Mouse (Mus musculus) lung, embryonic 16.5 days (tissue): Measurements from ENCODE around the gene Ssh3. TPM values are rescaled to one million over a fixed set of nuclear protein-coding genes. Genes with fewer than 3 reads are reported as not detected.
A peak's percentile ranks its signal among the peaks of the same experiment; 100 is the strongest.

Experiments
- ATAC-seq: fragments of 200-750 bp; cut with Nextera tagmentation; 2 replicates; pipeline ENCODE4 v1.8.0; 2017; ENCODE audit warnings: low read depth, mild to moderate bottlenecking, moderate library complexity
- H3K27ac ChIP-seq: fragments of 300-500 bp; sonication (generic); 2 replicates; pipeline ENCODE4 v1.5.1; 2014; ENCODE audit warnings: mild to moderate bottlenecking, control low read depth, low read length
- H3K27me3 ChIP-seq: fragments of 300-500 bp; sonication (generic); 2 replicates; pipeline ENCODE4 v1.6.1; 2014; ENCODE audit warnings: low read depth, low read length, mixed read lengths; ENCODE audit not compliant: control insufficient read depth, insufficient read depth
- H3K36me3 ChIP-seq: fragments of 300-500 bp; sonication (generic); 2 replicates; pipeline ENCODE4 v1.6.1; 2014; ENCODE audit warnings: low read length; ENCODE audit not compliant: control insufficient read depth, insufficient read depth
- H3K4me1 ChIP-seq: fragments of 300-500 bp; sonication (generic); replicated peaks from 2 replicates; pipeline ENCODE4 v1.6.1; 2014; ENCODE audit warnings: low read length, mixed read lengths; ENCODE audit not compliant: control insufficient read depth, insufficient read depth
- H3K4me2 ChIP-seq: fragments of 300-500 bp; sonication (generic); 2 replicates; pipeline ENCODE4 v1.6.1; 2014; ENCODE audit warnings: low read depth, low read length, control low read depth
- H3K4me3 ChIP-seq: fragments of 300-500 bp; sonication (generic); 2 replicates; pipeline ENCODE4 v1.5.1; 2014; ENCODE audit warnings: mild to moderate bottlenecking, low read length, control low read depth
- H3K9ac ChIP-seq: fragments of 300-500 bp; sonication (generic); 2 replicates; pipeline ENCODE4 v1.6.1; 2014; ENCODE audit warnings: low read length, control low read depth
- H3K9me3 ChIP-seq: fragments of 300-500 bp; sonication (generic); 2 replicates; pipeline ENCODE4 v1.6.1; 2016; ENCODE audit warnings: low read length; ENCODE audit not compliant: control insufficient read depth
- WGBS: fragments of 180-500 bp; shearing (Covaris S2); extraction: QIAGEN DNeasy Blood & Tissue Kit; methylation state at CpG from one replicate; pipeline ENCODE4 v1.1.7; 2014; 5-methylcytosine and 5-hydroxymethylcytosine counted together
- polyA plus RNA-seq: library from polyadenylated mRNA; unstranded; fragments of >200 nt; fragmentation: Nextera tagmentation; extraction: Ambion mirVana; gene quantifications from 2 replicates; pipeline ENCODE4 v1.2.1, GENCODE M21; 2015

Gene Ssh3
- polyA plus RNA-seq, 1 experiment from 2014 or later = 21.5 TPM

DNA sequence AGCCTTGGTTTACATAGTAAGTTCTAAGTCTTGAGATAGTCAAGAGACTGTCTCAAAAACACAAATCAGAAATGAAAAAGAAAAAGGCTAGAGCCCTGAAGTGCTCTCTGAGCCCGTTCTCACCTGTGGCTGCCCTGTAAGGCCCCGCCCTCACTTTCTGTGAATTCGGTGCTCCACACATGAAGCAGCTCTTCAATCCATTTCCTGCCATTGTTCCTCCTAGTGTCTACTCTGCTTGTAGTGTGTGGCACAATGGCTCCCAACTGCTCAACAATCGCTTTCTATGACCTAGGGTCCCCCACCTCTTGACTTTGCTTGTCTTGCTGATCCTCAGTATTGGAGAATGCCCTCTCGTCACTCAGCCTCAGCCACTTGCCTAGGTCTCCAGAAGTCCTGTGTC lies 41.5 kb downstream of the Ssh3 start:
- no peak for ATAC-seq
- WGBS = 47% methylated on average over 5 of the region's 5 CpGs
- Histone ChIP-seq H3K27ac (0 out of 2 replicates have a peak overlapping the region, but pooled peaks have one; percentile 1), H3K36me3 (no peaks in the 10 kb centered on the region), H3K9me3 (no peaks in the 10 kb centered on the region), H3K4me1 (peaks cover 17% of the 10 kb centered on the region), H3K27me3 (no peaks in the 10 kb centered on the region; the same call in 1 of the 2 replicates), H3K9ac (peak overlapping the region; percentile 24; the same call in 1 of the 2 replicates), H3K4me2 (no peak overlapping the region), H3K4me3 (no peak overlapping the region)

DNA sequence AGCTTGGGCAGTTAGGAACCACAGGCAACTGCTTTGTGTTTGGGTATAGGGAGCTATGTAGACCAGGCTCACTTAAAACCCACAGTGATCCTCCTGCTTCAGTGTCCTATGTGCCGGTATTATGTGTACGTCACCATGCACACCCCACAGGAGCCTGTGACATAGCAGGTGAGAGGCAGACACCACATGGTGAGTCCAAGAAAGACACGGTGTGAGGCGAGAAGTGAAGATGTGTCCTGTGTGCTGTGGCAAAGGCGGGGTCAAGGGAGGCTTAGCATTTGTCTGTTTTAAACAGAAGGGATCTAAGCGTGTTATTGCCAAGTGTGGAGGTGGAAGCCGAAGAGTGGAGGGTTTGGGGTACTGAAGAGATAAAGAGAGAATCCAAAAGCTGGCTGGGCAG lies 42.2 kb downstream of the Ssh3 start:
- H3K27me3 ChIP-seq = no peaks in the 10 kb centered on the region; the same call in 1 of the 2 replicates
- no peak overlapping the region for H3K9ac ChIP-seq
- no peak overlapping the region for H3K4me3 ChIP-seq
- H3K36me3 ChIP-seq = no peaks in the 10 kb centered on the region
- no peak overlapping the region for H3K27ac ChIP-seq
- WGBS = 82% methylated on average over 7 of the region's 7 CpGs
- no peaks in the 10 kb centered on the region for H3K9me3 ChIP-seq
- no peak overlapping the region for H3K4me2 ChIP-seq
- no peak for ATAC-seq
- H3K4me1 ChIP-seq = peaks cover 14% of the 10 kb centered on the region

- Histone ChIP-seq H3K36me3 (no peaks in the 10 kb centered on the region), H3K9ac (no peak overlapping the region), H3K27me3 (no peaks in the 10 kb centered on the region; the same call in 1 of the 2 replicates), H3K4me3 (no peak overlapping the region), H3K27ac (no peak overlapping the region; the same call in 1 of the 2 replicates), H3K4me1 (peaks cover 22% of the 10 kb centered on the region), H3K4me2 (no peak overlapping the region), H3K9me3 (no peaks in the 10 kb centered on the region)
- WGBS = 54% methylated on average over 11 of the region's 11 CpGs
- ATAC-seq = peak; percentile 21; the same call in 1 of the 2 replicates
Observed at GRCm38 (mm10) chr19:4222165-4222564, 46.8 kb downstream of the Ssh3 start.

GRCm38 (mm10) chr19:4220957-4221743 lies 47.8 kb downstream of the Ssh3 start:
- WGBS = 32% methylated on average over 14 of the region's 14 CpGs
- H3K4me1 ChIP-seq = peaks cover 32% of the 10 kb centered on the region

DNA sequence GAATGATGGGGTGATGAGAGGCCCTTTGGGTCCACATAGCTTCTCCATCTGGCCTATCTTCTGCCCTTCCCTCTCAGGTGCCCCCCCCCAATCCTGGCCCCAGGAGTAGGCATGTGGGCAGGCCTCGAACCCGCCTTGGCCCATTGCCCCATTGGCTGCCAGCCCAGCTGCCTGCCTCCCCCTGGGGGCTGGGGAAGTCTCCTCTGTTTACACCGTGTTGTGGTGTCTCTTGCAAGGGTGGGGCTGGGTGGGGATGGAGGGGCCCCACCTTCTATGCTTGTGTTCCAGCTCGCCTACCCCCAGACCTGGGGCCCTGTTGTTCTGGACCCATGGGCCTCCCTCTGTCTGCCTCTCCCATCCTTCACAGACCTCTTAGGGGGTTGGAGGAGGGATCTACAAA lies 48.6 kb downstream of the Ssh3 start:
- H3K4me1 ChIP-seq = peaks cover 35% of the 10 kb centered on the region
- peak overlapping the region; percentile 87 for H3K27ac ChIP-seq
- peak overlapping the region; percentile 22; the same call in 1 of the 2 replicates for H3K4me2 ChIP-seq
- H3K9me3 ChIP-seq = no peaks in the 10 kb centered on the region
- no peaks in the 10 kb centered on the region for H3K36me3 ChIP-seq
- 32% methylated on average over 4 of the region's 4 CpGs for WGBS
- H3K4me3 ChIP-seq = no peak overlapping the region
- 0 out of 2 replicates have a peak overlapping the region, but pooled peaks have one; percentile 43 for H3K9ac ChIP-seq
- 0 out of 2 replicates have a peak, but pooled peaks have one; percentile 5 for ATAC-seq
- no peaks in the 10 kb centered on the region for H3K27me3 ChIP-seq

More at GRCm38 (mm10) chr19:4220957-4221743, 47.8 kb downstream of the Ssh3 start:
- H3K4me3 ChIP-seq = no peak overlapping the region
- H3K4me2 ChIP-seq = peak overlapping the region; percentile 22; the same call in 1 of the 2 replicates
- H3K27me3 ChIP-seq = no peaks in the 10 kb centered on the region
- peak; percentile 61 for ATAC-seq
- H3K27ac ChIP-seq = peak overlapping the region; percentile 87
- no peaks in the 10 kb centered on the region for H3K36me3 ChIP-seq
- peak overlapping the region; percentile 3 for H3K9ac ChIP-seq
- no peaks in the 10 kb centered on the region for H3K9me3 ChIP-seq

- no peak for ATAC-seq
- Histone ChIP-seq H3K36me3 (no peaks in the 10 kb centered on the region), H3K27ac (no peak overlapping the region), H3K4me2 (no peak overlapping the region), H3K4me3 (no peak overlapping the region), H3K9me3 (no peaks in the 10 kb centered on the region), H3K4me1 (peaks cover 35% of the 10 kb centered on the region), H3K27me3 (no peaks in the 10 kb centered on the region), H3K9ac (no peak overlapping the region)
- 82% methylated on average over 6 of the region's 6 CpGs for WGBS
Observed at GRCm38 (mm10) chr19:4219943-4220342, 49.0 kb downstream of the Ssh3 start.

DNA sequence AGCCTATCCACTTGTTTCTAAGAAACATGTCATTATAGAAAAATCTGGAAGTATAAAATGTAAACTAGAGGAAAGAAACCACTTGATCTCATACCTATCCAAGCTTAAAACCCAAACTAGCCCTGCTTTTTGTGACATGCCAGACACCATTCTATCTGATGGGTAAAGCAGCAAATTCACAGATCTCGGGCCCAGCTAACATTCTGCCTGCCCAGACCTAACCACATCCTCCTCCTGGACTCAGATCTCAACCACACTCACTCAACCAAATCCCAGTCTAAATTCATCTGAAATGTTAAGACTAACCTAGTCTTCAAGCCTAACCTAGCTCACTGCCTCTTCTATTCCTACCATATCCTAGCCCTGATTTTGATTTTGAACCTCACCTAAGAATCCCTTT lies 50.2 kb downstream of the Ssh3 start:
- no peak overlapping the region for H3K9ac ChIP-seq
- 78% methylated on average over 1 of the region's 1 CpGs for WGBS
- H3K4me1 ChIP-seq = peaks cover 40% of the 10 kb centered on the region
- H3K36me3 ChIP-seq = no peaks in the 10 kb centered on the region
- H3K27ac ChIP-seq = no peak overlapping the region
- H3K4me3 ChIP-seq = no peak overlapping the region
- no peak for ATAC-seq
- H3K9me3 ChIP-seq = no peaks in the 10 kb centered on the region
- no peak overlapping the region for H3K4me2 ChIP-seq
- no peaks in the 10 kb centered on the region for H3K27me3 ChIP-seq

GRCm38 (mm10) chr19:4218293-4218692 lies 50.7 kb downstream of the Ssh3 start:
- H3K9ac ChIP-seq = no peak overlapping the region
- H3K4me2 ChIP-seq = no peak overlapping the region
- H3K4me1 ChIP-seq = peaks cover 45% of the 10 kb centered on the region
- H3K4me3 ChIP-seq = no peak overlapping the region
- no peaks in the 10 kb centered on the region for H3K36me3 ChIP-seq
- no peak overlapping the region for H3K27ac ChIP-seq
- H3K27me3 ChIP-seq = no peaks in the 10 kb centered on the region
- no peaks in the 10 kb centered on the region for H3K9me3 ChIP-seq
- WGBS = 88% methylated on average over 11 of the region's 11 CpGs
- no peak for ATAC-seq

- no peak overlapping the region for H3K4me2 ChIP-seq
- H3K4me3 ChIP-seq = no peak overlapping the region
- no peaks in the 10 kb centered on the region for H3K9me3 ChIP-seq
- no peak overlapping the region for H3K9ac ChIP-seq
- peaks cover 49% of the 10 kb centered on the region for H3K4me1 ChIP-seq
- no peaks in the 10 kb centered on the region for H3K36me3 ChIP-seq
- H3K27ac ChIP-seq = no peak overlapping the region
- WGBS = 42% methylated on average over 3 of the region's 3 CpGs
- ATAC-seq = no peak
- no peaks in the 10 kb centered on the region for H3K27me3 ChIP-seq
Observed at GRCm38 (mm10) chr19:4217855-4218254, 51.1 kb downstream of the Ssh3 start.
